2 mouse cellular contexts compared by ENCODE assay signal in the genomic region with DNA sequence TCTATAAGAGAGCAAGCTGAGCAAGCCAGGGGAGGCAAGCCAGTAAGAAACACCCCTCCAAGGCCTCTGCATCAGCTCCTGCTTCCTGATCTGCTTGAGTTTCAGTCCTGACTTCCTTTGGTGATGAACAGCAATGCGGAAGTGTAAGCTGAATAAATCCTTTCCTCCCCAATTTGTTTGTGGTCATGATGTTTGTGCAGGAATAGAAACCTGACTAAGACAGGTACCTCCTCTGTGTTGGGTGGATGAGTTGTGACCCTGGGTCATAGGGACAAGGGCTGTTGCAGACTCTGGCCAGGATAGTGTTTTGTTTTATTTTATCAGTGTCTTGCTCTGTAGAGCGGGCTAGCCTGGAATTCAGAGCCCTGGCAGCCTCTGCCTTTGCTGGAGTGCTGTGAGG. TPM values are rescaled to one million over a fixed set of nuclear protein-coding genes. Genes with fewer than 3 reads are reported as not detected.
"Had no signal": no experiment of that assay in that cellular context is flagged by ENCODE, and none has a peak within 500 bp of the region (broad histone marks: within the 10 kb centered on the region; RNA-seq: fewer than 3 reads in every experiment).

No protein-coding gene starts in this region.

RNA-seq across cellular contexts. Expression of a gene that starts 6.1 kb away (rescaled TPM):
- polyA plus RNA-seq: neural tube, embryonic 13.5 days had no signal

RNA-seq across cellular contexts. Expression of a gene that starts 30.3 kb away (rescaled TPM):
- total RNA-seq: neutrophil, adult 5-6 weeks had no signal

RNA-seq across cellular contexts. Expression of a gene that starts 36.6 kb away (rescaled TPM):
- total RNA-seq: neutrophil, adult 5-6 weeks had no signal
